Mouse (Mus musculus): ENCODE measurements around the gene Nfatc2ip.

The Nfatc2ip gene

GRCm38 (mm10) chr7:126396298-126397119, at the start of gene Nfatc2ip:
Nfatc2ip (minus strand) TSS chr7:126396737.
- peak; percentile 98 for DNase-seq (ENCODE audit: low read depth)

GRCm38 (mm10) chr7:126446217-126446616, 49.7 kb upstream of the Nfatc2ip start:
- DNase-seq (ENCODE audit: low read depth) = no peak

GRCm38 (mm10) chr7:126445104-126445815, 48.7 kb upstream of the Nfatc2ip start:
- no peak for DNase-seq (ENCODE audit: low read depth)

- DNase-seq (ENCODE audit: low read depth) = no peak
These were observed 48.0 kb upstream of the Nfatc2ip start for GRCm38 (mm10) chr7:126444536-126444935.

- DNase-seq (ENCODE audit: low read depth) = no peak
These were observed 47.5 kb upstream of the Nfatc2ip start for GRCm38 (mm10) chr7:126443997-126444396.

- no peak for DNase-seq (ENCODE audit: low read depth)
These were observed 43.6 kb upstream of the Nfatc2ip start for GRCm38 (mm10) chr7:126440134-126440533.

GRCm38 (mm10) chr7:126436851-126437250, 40.3 kb upstream of the Nfatc2ip start:
- DNase-seq (ENCODE audit: low read depth) = peak; percentile 66

GRCm38 (mm10) chr7:126435801-126436200, 39.3 kb upstream of the Nfatc2ip start:
- DNase-seq (ENCODE audit: low read depth) = no peak

GRCm38 (mm10) chr7:126434726-126435125, 38.2 kb upstream of the Nfatc2ip start:
- DNase-seq (ENCODE audit: low read depth) = no peak

GRCm38 (mm10) chr7:126430167-126430566, 33.6 kb upstream of the Nfatc2ip start:
- no peak for DNase-seq (ENCODE audit: low read depth)

GRCm38 (mm10) chr7:126429503-126429898, 33.0 kb upstream of the Nfatc2ip start:
- DNase-seq (ENCODE audit: low read depth) = no peak

GRCm38 (mm10) chr7:126428631-126429502, 32.3 kb upstream of the Nfatc2ip start, which contains the start of gene Rabep2:
Rabep2 (plus strand) TSS chr7:126428759.
- peak; percentile 67 for DNase-seq (ENCODE audit: low read depth)

GRCm38 (mm10) chr7:126428154-126428553, 31.6 kb upstream of the Nfatc2ip start:
- no peak for DNase-seq (ENCODE audit: low read depth)

GRCm38 (mm10) chr7:126427323-126427860, 30.9 kb upstream of the Nfatc2ip start:
- no peak for DNase-seq (ENCODE audit: low read depth)

GRCm38 (mm10) chr7:126424161-126424560, 27.6 kb upstream of the Nfatc2ip start:
- no peak for DNase-seq (ENCODE audit: low read depth)

GRCm38 (mm10) chr7:126421756-126422155, 25.2 kb upstream of the Nfatc2ip start:
- DNase-seq (ENCODE audit: low read depth) = no peak

GRCm38 (mm10) chr7:126418496-126418895, 22.0 kb upstream of the Nfatc2ip start:
- DNase-seq (ENCODE audit: low read depth) = no peak

- DNase-seq (ENCODE audit: low read depth) = no peak
These were observed 21.1 kb upstream of the Nfatc2ip start for GRCm38 (mm10) chr7:126417606-126418005.

GRCm38 (mm10) chr7:126417045-126417444, 20.5 kb upstream of the Nfatc2ip start:
- no peak for DNase-seq (ENCODE audit: low read depth)

- no peak for DNase-seq (ENCODE audit: low read depth)
These were observed 20.1 kb upstream of the Nfatc2ip start for GRCm38 (mm10) chr7:126416615-126417014.

GRCm38 (mm10) chr7:126414725-126415124, 18.2 kb upstream of the Nfatc2ip start, which contains the start of gene Cd19:
Cd19 (minus strand) TSS chr7:126414889.
- DNase-seq (ENCODE audit: low read depth) = no peak

- no peak for DNase-seq (ENCODE audit: low read depth)
These were observed 14.5 kb upstream of the Nfatc2ip start for GRCm38 (mm10) chr7:126411061-126411460.
